Mouse (Mus musculus): ENCODE data around the gene Lactbl1. TPM values are rescaled to one million over a fixed set of nuclear protein-coding genes. Genes with fewer than 3 reads are reported as not detected.

Lactbl1 gene
- polyA plus RNA-seq (2016; fragmentation: Nextera tagmentation; extraction: Ambion mirVana), result not detected in 2 replicates

GRCm38 (mm10) chr4:136622388-136622787 is at the start of gene Lactbl1:
Gene Lactbl1, plus strand, starts transcription at chr4:136622621.
- Histone ChIP-seq H3K4me1 (0 out of 2 replicates have a peak, but pooled peaks cover 9% of the 10 kb centered on the region), H3K27ac (no peak within 1 kb of the TSS), H3K4me2 (replicated peaks) (no peak within 1 kb of the TSS), H3K27me3 (replicated peaks) (no peaks in the 10 kb centered on the region), H3K9ac (no peak within 1 kb of the TSS), H3K36me3 (no peaks in the 10 kb centered on the region), H3K4me3 (no peak within 1 kb of the TSS), H3K9me3 (no peaks in the 10 kb centered on the region)
- no peak for ATAC-seq (ENCODE audit: low FRiP score, low read depth)
- WGBS, result 49% methylated on average over 6 of the region's 6 CpGs

- Histone ChIP-seq H3K9ac (no peak overlapping the region), H3K9me3 (no peaks in the 10 kb centered on the region), H3K4me2 (replicated peaks) (no peak overlapping the region), H3K36me3 (no peaks in the 10 kb centered on the region; the same call in 1 of the 2 replicates), H3K27ac (no peak overlapping the region), H3K4me1 (peaks cover 6% of the 10 kb centered on the region; the same call in 1 of the 2 replicates), H3K27me3 (replicated peaks) (no peaks in the 10 kb centered on the region), H3K4me3 (no peak overlapping the region)
- 87% methylated on average over 3 of the region's 3 CpGs for WGBS
- no peak for ATAC-seq (ENCODE audit: low FRiP score, low read depth)
Observed at GRCm38 (mm10) chr4:136581885-136582284, 40.5 kb upstream of the Lactbl1 start.

DNA sequence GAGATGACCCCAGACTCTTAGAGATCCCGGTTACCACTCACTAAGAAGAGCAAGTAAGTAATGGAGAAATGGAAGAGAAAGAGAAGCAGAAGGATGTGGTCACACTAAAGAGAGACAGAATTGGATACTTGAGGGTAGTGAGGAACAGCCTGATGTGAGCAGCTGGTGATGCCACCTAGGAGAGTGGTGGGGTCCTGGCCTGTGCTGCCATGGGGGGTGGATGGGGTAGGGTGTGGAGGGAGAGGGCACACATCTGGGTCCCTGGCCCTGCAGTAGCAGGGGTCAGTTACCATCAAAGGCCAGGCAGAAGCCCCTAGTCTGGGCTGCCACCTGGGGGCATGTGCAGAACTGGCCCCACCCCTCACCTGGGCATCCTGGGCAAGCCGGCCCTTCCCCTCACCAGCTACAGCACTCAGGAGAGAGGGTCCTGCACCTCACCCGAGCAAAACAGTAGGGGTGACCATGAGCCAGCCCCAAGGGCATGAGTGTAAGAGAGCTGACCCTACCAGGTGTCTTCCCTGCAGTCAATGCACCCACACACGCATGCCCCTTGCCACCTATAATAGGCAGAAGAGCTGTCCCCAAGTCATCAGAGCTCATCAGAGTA is 35.1 kb upstream of the Lactbl1 start:
- WGBS, result 90% methylated on average over 4 of the region's 4 CpGs
- Histone ChIP-seq H3K4me2 (replicated peaks) (no peak overlapping the region), H3K4me1 (peaks cover 17% of the 10 kb centered on the region; the same call in 1 of the 2 replicates), H3K36me3 (peaks cover 16% of the 10 kb centered on the region), H3K27me3 (replicated peaks) (no peaks in the 10 kb centered on the region), H3K9ac (no peak overlapping the region), H3K27ac (no peak overlapping the region), H3K4me3 (no peak overlapping the region), H3K9me3 (no peaks in the 10 kb centered on the region)
- no peak for ATAC-seq (ENCODE audit: low FRiP score, low read depth)

DNA sequence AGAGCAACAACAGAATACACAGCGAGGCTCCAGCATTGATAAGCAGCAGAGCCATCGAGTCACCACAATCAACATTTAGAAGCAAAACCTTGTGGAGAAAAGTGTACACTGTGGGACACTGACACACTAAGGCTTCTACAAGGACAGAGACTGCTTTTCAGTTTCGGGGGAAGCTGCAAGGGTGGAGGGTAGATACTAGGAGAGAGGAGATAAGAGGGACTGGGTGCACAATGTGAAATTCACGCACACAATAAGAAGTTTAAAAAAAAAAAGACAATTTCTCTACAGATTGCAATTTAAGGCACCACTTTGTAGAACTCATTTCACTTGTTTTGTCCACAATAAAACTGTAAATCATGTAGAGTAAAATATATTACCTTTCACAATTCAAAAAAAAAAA is 34.4 kb upstream of the Lactbl1 start:
- Histone ChIP-seq H3K36me3 (peaks cover 19% of the 10 kb centered on the region), H3K9me3 (no peaks in the 10 kb centered on the region), H3K27ac (no peak overlapping the region)

GRCm38 (mm10) chr4:136592111-136592510 is 30.3 kb upstream of the Lactbl1 start:
- Histone ChIP-seq H3K4me3 (no peak overlapping the region), H3K9me3 (no peaks in the 10 kb centered on the region), H3K36me3 (peaks cover 19% of the 10 kb centered on the region), H3K27ac (no peak overlapping the region), H3K4me2 (replicated peaks) (no peak overlapping the region), H3K9ac (no peak overlapping the region), H3K4me1 (peaks cover 14% of the 10 kb centered on the region), H3K27me3 (replicated peaks) (no peaks in the 10 kb centered on the region)
- ATAC-seq (ENCODE audit: low FRiP score, low read depth), result no peak
- 68% methylated on average over 4 of the region's 4 CpGs for WGBS

More for the DNA sequence above, 34.4 kb upstream of the Lactbl1 start:
- H3K27me3 ChIP-seq (replicated peaks), result no peaks in the 10 kb centered on the region
- no peak overlapping the region for H3K9ac ChIP-seq
- 93% methylated on average over 4 of the region's 4 CpGs for WGBS
- H3K4me1 ChIP-seq, result peaks cover 14% of the 10 kb centered on the region; the same call in 1 of the 2 replicates
- no peak overlapping the region for H3K4me3 ChIP-seq
- no peak overlapping the region for H3K4me2 ChIP-seq (replicated peaks)
- no peak for ATAC-seq (ENCODE audit: low FRiP score, low read depth)

GRCm38 (mm10) chr4:136594006-136594405 is 28.4 kb upstream of the Lactbl1 start:
- Histone ChIP-seq H3K4me2 (replicated peaks) (no peak overlapping the region), H3K36me3 (peaks cover 19% of the 10 kb centered on the region), H3K4me1 (peaks cover 10% of the 10 kb centered on the region), H3K4me3 (no peak overlapping the region), H3K9ac (no peak overlapping the region), H3K9me3 (no peaks in the 10 kb centered on the region), H3K27ac (no peak overlapping the region), H3K27me3 (replicated peaks) (no peaks in the 10 kb centered on the region)
- WGBS, result 93% methylated on average over 2 of the region's 2 CpGs
- ATAC-seq (ENCODE audit: low FRiP score, low read depth), result no peak

DNA sequence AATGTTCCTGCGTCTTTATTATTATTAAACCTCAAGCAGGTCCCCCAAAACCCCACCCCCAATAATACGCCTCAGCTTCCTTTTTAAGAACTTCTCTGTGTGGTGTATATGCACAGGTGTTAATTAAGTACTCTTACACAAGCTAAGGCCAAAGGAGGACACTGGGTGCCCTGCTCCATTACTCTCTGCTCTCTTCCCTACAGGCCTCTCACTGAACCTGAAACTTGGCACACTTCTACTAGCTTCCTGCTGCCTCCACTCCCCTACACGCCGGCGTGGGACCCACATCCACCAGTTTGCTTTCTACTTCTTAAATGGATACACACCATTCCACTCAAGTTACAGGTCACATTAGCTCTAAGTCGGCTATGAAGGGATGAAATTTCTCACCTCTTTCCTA is 27.2 kb upstream of the Lactbl1 start:
- peaks cover 14% of the 10 kb centered on the region for H3K4me1 ChIP-seq
- H3K9ac ChIP-seq, result no peak overlapping the region
- WGBS, result 86% methylated on average over 6 of the region's 6 CpGs
- H3K27ac ChIP-seq, result no peak overlapping the region
- peaks cover 13% of the 10 kb centered on the region for H3K36me3 ChIP-seq
- H3K9me3 ChIP-seq, result no peaks in the 10 kb centered on the region
- no peak overlapping the region for H3K4me3 ChIP-seq
- no peaks in the 10 kb centered on the region for H3K27me3 ChIP-seq (replicated peaks)
- H3K4me2 ChIP-seq (replicated peaks), result no peak overlapping the region
- no peak for ATAC-seq (ENCODE audit: low FRiP score, low read depth)

GRCm38 (mm10) chr4:136598268-136598876 is 24.0 kb upstream of the Lactbl1 start:
- Histone ChIP-seq H3K4me3 (no peak overlapping the region), H3K4me2 (replicated peaks) (0 out of 2 replicates have a peak overlapping the region, but pooled peaks have one; percentile 12), H3K36me3 (no peaks in the 10 kb centered on the region), H3K4me1 (peaks cover 23% of the 10 kb centered on the region), H3K9ac (no peak overlapping the region), H3K27me3 (replicated peaks) (no peaks in the 10 kb centered on the region), H3K9me3 (no peaks in the 10 kb centered on the region), H3K27ac (no peak overlapping the region)
- WGBS, result 90% methylated on average over 7 of the region's 7 CpGs
- no peak for ATAC-seq (ENCODE audit: low FRiP score, low read depth)

DNA sequence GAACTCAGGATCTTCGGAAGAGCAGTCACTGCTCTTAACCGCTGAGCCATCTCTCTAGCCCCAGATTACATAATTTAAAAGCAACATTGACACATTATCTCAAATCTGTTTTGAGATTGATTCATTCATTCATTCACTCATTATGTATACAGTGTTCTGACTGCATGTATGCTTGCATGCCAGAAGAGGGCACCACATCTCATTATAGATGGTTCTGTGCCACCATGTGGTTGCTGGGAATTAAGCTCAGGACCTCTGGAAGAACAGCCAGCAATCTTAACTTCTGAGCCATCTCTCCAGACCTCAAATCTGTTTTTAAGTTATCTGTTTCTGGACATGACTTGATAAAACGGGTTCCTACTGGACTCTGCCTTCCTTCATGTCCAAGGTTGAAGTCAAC is 22.6 kb upstream of the Lactbl1 start:
- 94% methylated on average over 3 of the region's 3 CpGs for WGBS
- Histone ChIP-seq H3K4me3 (peak overlapping the region; percentile 9), H3K4me2 (replicated peaks) (peak overlapping the region; percentile 71), H3K27me3 (replicated peaks) (no peaks in the 10 kb centered on the region), H3K9ac (no peak overlapping the region), H3K27ac (no peak overlapping the region), H3K4me1 (peaks cover 18% of the 10 kb centered on the region), H3K9me3 (no peaks in the 10 kb centered on the region), H3K36me3 (no peaks in the 10 kb centered on the region)
- ATAC-seq (ENCODE audit: low FRiP score, low read depth), result no peak

DNA sequence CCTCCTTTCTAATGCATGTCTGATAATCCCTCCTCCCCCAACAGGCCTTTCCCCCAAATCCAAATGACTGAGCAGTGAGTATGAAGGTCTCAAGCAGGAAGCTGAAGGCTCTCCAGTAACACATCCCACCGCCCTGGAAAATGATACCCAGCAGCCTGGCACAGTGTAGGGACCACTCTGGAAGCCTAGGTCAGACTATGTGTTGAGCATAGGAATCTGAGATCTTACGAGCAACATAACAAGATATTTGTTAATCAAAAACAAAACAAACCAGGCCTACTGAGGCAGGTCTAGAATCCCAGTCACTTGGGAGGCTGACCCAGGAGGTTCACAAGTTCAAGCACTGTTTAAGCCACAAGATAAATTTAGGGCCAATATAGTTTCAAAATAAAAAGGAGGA is 21.9 kb upstream of the Lactbl1 start:
- peak overlapping the region; percentile 98 for H3K4me3 ChIP-seq
- H3K27me3 ChIP-seq (replicated peaks), result no peaks in the 10 kb centered on the region
- ATAC-seq (ENCODE audit: low FRiP score, low read depth), result no peak
- H3K9me3 ChIP-seq, result no peaks in the 10 kb centered on the region
- H3K4me2 ChIP-seq (replicated peaks), result peak overlapping the region; percentile 71
- 0 out of 2 replicates have a peak overlapping the region, but pooled peaks have one; percentile 100 for H3K9ac ChIP-seq
- no peak overlapping the region for H3K27ac ChIP-seq
- peaks cover 18% of the 10 kb centered on the region for H3K4me1 ChIP-seq
- no peaks in the 10 kb centered on the region for H3K36me3 ChIP-seq
- WGBS, result 97% methylated on average over 2 of the region's 2 CpGs

DNA sequence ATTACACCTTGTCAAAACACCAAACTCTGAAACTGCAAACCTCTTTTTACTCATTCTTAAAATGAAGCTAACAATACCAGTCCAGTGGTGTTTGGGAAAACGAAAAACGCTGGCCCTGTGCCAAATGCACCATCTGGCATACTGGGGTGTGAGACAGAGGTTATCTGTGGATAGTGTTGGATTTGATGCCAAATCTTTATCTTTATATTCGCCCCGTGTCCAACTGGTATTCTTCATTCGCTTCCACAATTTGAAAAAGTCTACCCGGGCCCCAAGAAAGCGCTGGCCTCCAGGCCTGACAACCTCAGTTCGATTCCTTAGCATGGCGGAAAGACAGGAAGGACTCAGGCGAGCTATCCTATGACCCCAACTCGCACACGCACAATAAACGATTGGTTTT is 20.9 kb upstream of the Lactbl1 start:
- Histone ChIP-seq H3K36me3 (no peaks in the 10 kb centered on the region), H3K27me3 (replicated peaks) (no peaks in the 10 kb centered on the region), H3K9me3 (no peaks in the 10 kb centered on the region), H3K9ac (peak overlapping the region; percentile 100), H3K4me3 (peak overlapping the region; percentile 98), H3K4me1 (peaks cover 18% of the 10 kb centered on the region), H3K27ac (no peak overlapping the region), H3K4me2 (replicated peaks) (peak overlapping the region; percentile 71)
- 2% methylated on average over 13 of the region's 13 CpGs for WGBS
- ATAC-seq (ENCODE audit: low FRiP score, low read depth), result no peak

GRCm38 (mm10) chr4:136602018-136602554 is 20.3 kb upstream of the Lactbl1 start:
- ATAC-seq (ENCODE audit: low FRiP score, low read depth), result peak; percentile 73
- H3K36me3 ChIP-seq, result no peaks in the 10 kb centered on the region
- H3K27me3 ChIP-seq (replicated peaks), result no peaks in the 10 kb centered on the region
- peak overlapping the region; percentile 90 for H3K27ac ChIP-seq
- peak overlapping the region; percentile 98 for H3K4me3 ChIP-seq
- under 1% methylated on average over 67 of the region's 68 CpGs for WGBS
- H3K4me1 ChIP-seq, result peaks cover 18% of the 10 kb centered on the region
- H3K4me2 ChIP-seq (replicated peaks), result peak overlapping the region; percentile 71
- no peaks in the 10 kb centered on the region for H3K9me3 ChIP-seq
- peak overlapping the region; percentile 100 for H3K9ac ChIP-seq
